Mouse (Mus musculus) neural tube, embryonic 13.5 days (tissue): ENCODE data around the gene Ifnab. TPM values are rescaled to one million over a fixed set of nuclear protein-coding genes. Genes with fewer than 3 reads are reported as not detected.

Experiments
- ATAC-seq: fragments of 200-750 bp; cut with Nextera tagmentation; 2 replicates; pipeline ENCODE4 v1.8.0; 2017; ENCODE audit warnings: low read depth, mild to moderate bottlenecking, moderate TSS enrichment, moderate library complexity
- H3K27ac ChIP-seq: fragments of 300-500 bp; sonication (generic); replicated peaks from 2 replicates; pipeline ENCODE4 v1.5.1; 2015; ENCODE audit warnings: moderate library complexity, mild to moderate bottlenecking, inconsistent platforms
- H3K27me3 ChIP-seq: fragments of 300-500 bp; sonication (generic); 2 replicates; pipeline ENCODE4 v1.6.1; 2015; ENCODE audit warnings: mild to moderate bottlenecking, inconsistent platforms
- H3K36me3 ChIP-seq: fragments of 300-500 bp; sonication (generic); 2 replicates; pipeline ENCODE4 v1.6.1; 2015; ENCODE audit warnings: mild to moderate bottlenecking, inconsistent platforms
- H3K4me1 ChIP-seq: fragments of 300-500 bp; sonication (generic); replicated peaks from 2 replicates; pipeline ENCODE4 v1.6.1; 2015; ENCODE audit warnings: inconsistent platforms
- H3K4me2 ChIP-seq: fragments of 300-500 bp; sonication (generic); 2 replicates; pipeline ENCODE4 v1.6.1; 2015; ENCODE audit warnings: inconsistent platforms, mild to moderate bottlenecking, moderate library complexity
- H3K4me3 ChIP-seq: fragments of 300-500 bp; sonication (generic); 2 replicates; pipeline ENCODE4 v1.5.1; 2015; ENCODE audit warnings: mild to moderate bottlenecking, inconsistent platforms
- H3K9ac ChIP-seq: fragments of 300-500 bp; sonication (generic); 2 replicates; pipeline ENCODE4 v1.6.1; 2015; ENCODE audit warnings: moderate library complexity, mild to moderate bottlenecking, inconsistent platforms
- H3K9me3 ChIP-seq: fragments of 300-500 bp; sonication (generic); 2 replicates; pipeline ENCODE4 v1.6.1; 2016; ENCODE audit warnings: inconsistent platforms
- WGBS: fragments of 180-500 bp; shearing (Covaris S2); methylation state at CpG from one replicate; pipeline ENCODE4 v1.1.7; 2015; 5-methylcytosine and 5-hydroxymethylcytosine counted together
- polyA plus RNA-seq: library from polyadenylated mRNA; unstranded; fragments of >200 nt; fragmentation: Nextera tagmentation; extraction: Ambion mirVana; gene quantifications from 2 replicates; pipeline ENCODE4 v1.2.1, GENCODE M21; 2015

The Ifnab gene
- not detected in 2 replicates for polyA plus RNA-seq

GRCm38 (mm10) chr4:88691259-88691658 lies at the start of gene Ifnab:
Gene Ifnab (minus strand): TSS chr4:88691359.
- H3K36me3 ChIP-seq, result no peaks in the 10 kb centered on the region
- no peaks in the 10 kb centered on the region for H3K4me1 ChIP-seq
- no peak within 1 kb of the TSS for H3K27ac ChIP-seq
- no peak within 1 kb of the TSS for H3K4me2 ChIP-seq
- no peaks in the 10 kb centered on the region for H3K9me3 ChIP-seq
- 64% methylated on average over 2 of the region's 2 CpGs for WGBS
- no peak within 1 kb of the TSS for H3K4me3 ChIP-seq
- no peak within 1 kb of the TSS for H3K9ac ChIP-seq
- H3K27me3 ChIP-seq, result 0 out of 2 replicates have a peak, but pooled peaks cover 3% of the 10 kb centered on the region
- no peak for ATAC-seq

GRCm38 (mm10) chr4:88739036-88739435 lies 47.9 kb upstream of the Ifnab start:
- Histone ChIP-seq H3K36me3 (no peaks in the 10 kb centered on the region), H3K9ac (no peak overlapping the region), H3K27me3 (no peaks in the 10 kb centered on the region), H3K4me1 (no peaks in the 10 kb centered on the region), H3K4me2 (no peak overlapping the region), H3K27ac (no peak overlapping the region), H3K4me3 (no peak overlapping the region), H3K9me3 (no peaks in the 10 kb centered on the region)
- WGBS, result 90% methylated on average over 6 of the region's 6 CpGs
- no peak for ATAC-seq

- no peak for ATAC-seq
- H3K4me1 ChIP-seq, result no peaks in the 10 kb centered on the region
- 5% methylated on average over 2 of the region's 2 CpGs for WGBS
- no peaks in the 10 kb centered on the region for H3K9me3 ChIP-seq
- H3K36me3 ChIP-seq, result no peaks in the 10 kb centered on the region
- H3K4me3 ChIP-seq, result no peak overlapping the region
- H3K27me3 ChIP-seq, result no peaks in the 10 kb centered on the region
- H3K27ac ChIP-seq, result no peak overlapping the region
- no peak overlapping the region for H3K4me2 ChIP-seq
- no peak overlapping the region for H3K9ac ChIP-seq
Measured at GRCm38 (mm10) chr4:88738480-88738879, 47.3 kb upstream of the Ifnab start.

GRCm38 (mm10) chr4:88727324-88727723 lies 36.2 kb upstream of the Ifnab start:
- WGBS, result 3% methylated on average over 1 of the region's 1 CpGs
- no peak overlapping the region for H3K27ac ChIP-seq
- H3K9me3 ChIP-seq, result no peaks in the 10 kb centered on the region
- no peaks in the 10 kb centered on the region for H3K4me1 ChIP-seq
- no peak for ATAC-seq
- no peak overlapping the region for H3K4me2 ChIP-seq
- H3K27me3 ChIP-seq, result no peaks in the 10 kb centered on the region
- H3K36me3 ChIP-seq, result no peaks in the 10 kb centered on the region
- no peak overlapping the region for H3K9ac ChIP-seq
- H3K4me3 ChIP-seq, result no peak overlapping the region

GRCm38 (mm10) chr4:88726727-88727126 lies 35.6 kb upstream of the Ifnab start:
- no peaks in the 10 kb centered on the region for H3K4me1 ChIP-seq
- WGBS, result 89% methylated on average over 6 of the region's 6 CpGs
- no peak for ATAC-seq

GRCm38 (mm10) chr4:88723497-88724090 lies 32.4 kb upstream of the Ifnab start:
- Histone ChIP-seq H3K36me3 (peaks cover 8% of the 10 kb centered on the region), H3K4me2 (no peak overlapping the region), H3K4me3 (no peak overlapping the region), H3K9ac (no peak overlapping the region), H3K4me1 (peaks cover 26% of the 10 kb centered on the region), H3K27ac (no peak overlapping the region), H3K27me3 (no peaks in the 10 kb centered on the region), H3K9me3 (no peaks in the 10 kb centered on the region)
- 49% methylated on average over 8 of the region's 8 CpGs for WGBS
- no peak for ATAC-seq

More at GRCm38 (mm10) chr4:88726727-88727126, 35.6 kb upstream of the Ifnab start:
- Histone ChIP-seq H3K9me3 (no peaks in the 10 kb centered on the region), H3K27ac (no peak overlapping the region), H3K36me3 (no peaks in the 10 kb centered on the region), H3K4me3 (no peak overlapping the region), H3K4me2 (no peak overlapping the region), H3K27me3 (no peaks in the 10 kb centered on the region), H3K9ac (no peak overlapping the region)

- no peaks in the 10 kb centered on the region for H3K9me3 ChIP-seq
- peak within 1 kb of the TSS; percentile 76 for H3K4me3 ChIP-seq
- no peaks in the 10 kb centered on the region for H3K27me3 ChIP-seq
- H3K4me1 ChIP-seq, result peaks cover 35% of the 10 kb centered on the region
- H3K36me3 ChIP-seq, result peaks cover 13% of the 10 kb centered on the region
- H3K4me2 ChIP-seq, result peak within 1 kb of the TSS; percentile 88
- H3K9ac ChIP-seq, result peak within 1 kb of the TSS; percentile 97
- peak; percentile 97 for ATAC-seq
- WGBS, result under 1% methylated on average over 82 of the region's 82 CpGs
- H3K27ac ChIP-seq, result peak within 1 kb of the TSS; percentile 97
Measured at GRCm38 (mm10) chr4:88721791-88722721, 30.9 kb upstream of the Ifnab start, which contains the start of the genes Gm26566 and Klhl9. Gene Gm26566 (plus strand): TSS chr4:88721805. Gene Klhl9 (minus strand): TSS chr4:88722465.

- Histone ChIP-seq H3K9me3 (no peaks in the 10 kb centered on the region), H3K27ac (no peak overlapping the region), H3K4me3 (peak overlapping the region; percentile 29), H3K27me3 (no peaks in the 10 kb centered on the region), H3K4me2 (peak overlapping the region; percentile 88), H3K4me1 (peaks cover 42% of the 10 kb centered on the region), H3K9ac (peak overlapping the region; percentile 61), H3K36me3 (peaks cover 40% of the 10 kb centered on the region)
- 62% methylated on average over 1 of the region's 1 CpGs for WGBS
- ATAC-seq, result no peak
Measured at GRCm38 (mm10) chr4:88718715-88719114, 27.6 kb upstream of the Ifnab start.

- Histone ChIP-seq H3K36me3 (peaks cover 45% of the 10 kb centered on the region), H3K27ac (no peak overlapping the region), H3K4me3 (no peak overlapping the region), H3K4me2 (no peak overlapping the region), H3K9me3 (no peaks in the 10 kb centered on the region), H3K27me3 (no peaks in the 10 kb centered on the region), H3K4me1 (peaks cover 28% of the 10 kb centered on the region), H3K9ac (no peak overlapping the region)
- no peak for ATAC-seq
Measured at GRCm38 (mm10) chr4:88715059-88715458, 23.9 kb upstream of the Ifnab start.

GRCm38 (mm10) chr4:88714281-88714680 lies 23.1 kb upstream of the Ifnab start:
- no peaks in the 10 kb centered on the region for H3K27me3 ChIP-seq
- peaks cover 21% of the 10 kb centered on the region for H3K4me1 ChIP-seq
- no peak overlapping the region for H3K27ac ChIP-seq
- H3K4me3 ChIP-seq, result no peak overlapping the region
- WGBS, result 86% methylated on average over 1 of the region's 1 CpGs
- no peak overlapping the region for H3K4me2 ChIP-seq
- no peak overlapping the region for H3K9ac ChIP-seq
- ATAC-seq, result no peak
- H3K36me3 ChIP-seq, result peaks cover 47% of the 10 kb centered on the region
- no peaks in the 10 kb centered on the region for H3K9me3 ChIP-seq

- Histone ChIP-seq H3K27me3 (no peaks in the 10 kb centered on the region), H3K36me3 (peaks cover 8% of the 10 kb centered on the region; the same call in 1 of the 2 replicates), H3K9me3 (no peaks in the 10 kb centered on the region), H3K9ac (no peak overlapping the region), H3K4me1 (no peaks in the 10 kb centered on the region), H3K4me2 (no peak overlapping the region), H3K27ac (no peak overlapping the region), H3K4me3 (no peak overlapping the region)
- no peak for ATAC-seq
- WGBS, result 83% methylated on average over 1 of the region's 1 CpGs
Measured at GRCm38 (mm10) chr4:88707128-88707826, 16.1 kb upstream of the Ifnab start.

GRCm38 (mm10) chr4:88705924-88706323 lies 14.8 kb upstream of the Ifnab start:
- Histone ChIP-seq H3K36me3 (peaks cover 8% of the 10 kb centered on the region; the same call in 1 of the 2 replicates), H3K27me3 (no peaks in the 10 kb centered on the region), H3K4me3 (no peak overlapping the region), H3K4me2 (no peak overlapping the region), H3K9ac (no peak overlapping the region), H3K27ac (no peak overlapping the region), H3K4me1 (no peaks in the 10 kb centered on the region), H3K9me3 (no peaks in the 10 kb centered on the region)
- no peak for ATAC-seq
- 44% methylated on average over 3 of the region's 3 CpGs for WGBS
